Mouse (Mus musculus) layer of hippocampus, postnatal 25 days (tissue): ENCODE data around the gene Hivep2. TPM values are rescaled to one million over a fixed set of nuclear protein-coding genes. Genes with fewer than 3 reads are reported as not detected.
A peak's percentile ranks its signal among the peaks of the same experiment; 100 is the strongest.

Experiments used
- DNase-seq, 2 experiments: peaks; one replicate each; pipeline ENCODE4 v3.0.0; 2022; ENCODE audit warnings: mixed read lengths in 2 of 2, low spot score in 1 of 2; ENCODE audit errors: extremely low spot score in 1 of 2
- total RNA-seq, 2 experiments: library from RNA; stranded (reverse); gene quantifications; 2 replicates each; pipeline ENCODE4 v1.2.3; 2021

Hivep2 gene
- 100 to 1,000 TPM; 202 to 236 TPM for total RNA-seq

- peak; percentile 35 to 49 for DNase-seq
Observed at GRCm38 (mm10) chr10:13965974-13966829, at the start of gene Hivep2. Gene Hivep2, plus strand, starts transcription at chr10:13966075.

- peak in 1 of 2 experiments; percentile 17 for DNase-seq
Observed at GRCm38 (mm10) chr10:13916645-13917342, 49.1 kb upstream of the Hivep2 start.

GRCm38 (mm10) chr10:13921641-13922385, 44.1 kb upstream of the Hivep2 start:
- no peak for DNase-seq

- no peak for DNase-seq
Observed at GRCm38 (mm10) chr10:13929306-13929705, 36.6 kb upstream of the Hivep2 start.

GRCm38 (mm10) chr10:13932147-13932546, 33.7 kb upstream of the Hivep2 start:
- DNase-seq, result no peak

GRCm38 (mm10) chr10:13933320-13933719, 32.6 kb upstream of the Hivep2 start:
- no peak for DNase-seq

GRCm38 (mm10) chr10:13935646-13936045, 30.2 kb upstream of the Hivep2 start:
- no peak for DNase-seq

- no peak for DNase-seq
Observed at GRCm38 (mm10) chr10:13941406-13941805, 24.5 kb upstream of the Hivep2 start.

GRCm38 (mm10) chr10:13943706-13944105, 22.2 kb upstream of the Hivep2 start:
- no peak for DNase-seq

- no peak for DNase-seq
Observed at GRCm38 (mm10) chr10:13946498-13946897, 19.4 kb upstream of the Hivep2 start.

GRCm38 (mm10) chr10:13962965-13963364, 2.9 kb upstream of the Hivep2 start:
- no peak for DNase-seq

- no peak for DNase-seq
Observed at GRCm38 (mm10) chr10:13963908-13964500, 1.9 kb upstream of the Hivep2 start.

GRCm38 (mm10) chr10:13964501-13965281, 1.2 kb upstream of the Hivep2 start:
- peak; percentile 50 to 71 for DNase-seq

GRCm38 (mm10) chr10:13965316-13965973, 430 bp upstream of the Hivep2 start:
- peak; percentile 69 to 79 for DNase-seq

GRCm38 (mm10) chr10:13966830-13967450, 1.1 kb downstream of the Hivep2 start:
- DNase-seq, result peak; percentile 50 to 65

GRCm38 (mm10) chr10:13967451-13968233, 1.8 kb downstream of the Hivep2 start:
- DNase-seq, result peak; percentile 63 to 73

GRCm38 (mm10) chr10:13968234-13968555, 2.3 kb downstream of the Hivep2 start:
- DNase-seq, result no peak

- DNase-seq, result no peak
Observed at GRCm38 (mm10) chr10:13968989-13969388, 3.1 kb downstream of the Hivep2 start.
